Mouse (Mus musculus) brain, embryonic 14.5 days (tissue): Measurements from ENCODE around the gene Gm7697. TPM values are rescaled to one million over a fixed set of nuclear protein-coding genes. Genes with fewer than 3 reads are reported as not detected.
"Not testable (repeated sequence)": the region's sequence is repeated elsewhere in the genome, so short reads cannot be mapped to it uniquely, and the experiment has no call there.

Experiments
- DNase-seq: peaks from one replicate; pipeline ENCODE4 v3.0.0-alpha.2; 2011; ENCODE audit warnings: low read depth
- CTCF ChIP-seq: fragments of 200-500 bp; IDR thresholded peaks from 2 replicates; pipeline ENCODE4 v1.5.1; 2012; ENCODE audit warnings: inconsistent platforms, mild to moderate bottlenecking, moderate library complexity, borderline replicate concordance; ENCODE audit not compliant: insufficient read depth, insufficient read length; ENCODE audit errors: extremely low read depth
- polyA plus RNA-seq: library from polyadenylated mRNA; depleted of rRNA; stranded (reverse); fragments of >200 nt; gene quantifications from 2 replicates; pipeline ENCODE4 v1.2.3, GENCODE M21; 2012; rRNA removed

The Gm7697 gene
- 0.04 TPM in 2 replicates for polyA plus RNA-seq

GRCm38 (mm10) chr8:69522876-69523275 lies at the start of gene Gm7697:
TSS of gene Gm7697 (minus strand) at chr8:69522976.
- not testable (repeated sequence) for DNase-seq

GRCm38 (mm10) chr8:69551249-69551648 lies 28.5 kb upstream of the Gm7697 start:
- not testable (repeated sequence) for DNase-seq

- DNase-seq, result peak; percentile 71
- TF ChIP-seq CTCF, result peak; percentile 29; the same call in 1 of the 2 replicates
Observed at GRCm38 (mm10) chr8:69549556-69549955, 26.8 kb upstream of the Gm7697 start.

- not testable (repeated sequence) for DNase-seq
Observed at GRCm38 (mm10) chr8:69548114-69548513, 25.3 kb upstream of the Gm7697 start.

GRCm38 (mm10) chr8:69547208-69547607 lies 24.4 kb upstream of the Gm7697 start:
- DNase-seq, result peak; percentile 20

GRCm38 (mm10) chr8:69545020-69545419 lies 22.2 kb upstream of the Gm7697 start:
- peak; percentile 37 for DNase-seq

- DNase-seq, result not testable (repeated sequence)
Observed at GRCm38 (mm10) chr8:69544511-69544910, 21.7 kb upstream of the Gm7697 start.

GRCm38 (mm10) chr8:69543984-69544383 lies 21.2 kb upstream of the Gm7697 start:
- DNase-seq, result not testable (repeated sequence)

- DNase-seq, result peak; percentile 4
Observed at GRCm38 (mm10) chr8:69540764-69541163, 18.0 kb upstream of the Gm7697 start.

- peak; percentile 2 for DNase-seq
Observed at GRCm38 (mm10) chr8:69540331-69540730, 17.6 kb upstream of the Gm7697 start.

GRCm38 (mm10) chr8:69474946-69475345 lies 47.8 kb downstream of the Gm7697 start:
- peak; percentile 31 for DNase-seq

- DNase-seq, result not testable (repeated sequence)
Observed at GRCm38 (mm10) chr8:69453465-69453864, 69.3 kb downstream of the Gm7697 start, which contains the start of gene Gm9495. TSS of gene Gm9495 (minus strand) at chr8:69453565.

Other genes with a start within 250 kb of the Gm7697 start
- gene Gm9495, start 69.4 kb downstream of the Gm7697 start, polyA plus RNA-seq, result 0.09 and 0.12 TPM in 2 replicates
- 21.5 and 23.7 TPM in 2 replicates for gene Zfp868, start 102.6 kb upstream of the Gm7697 start, polyA plus RNA-seq
- gene Zfp964, start 131.5 kb upstream of the Gm7697 start, polyA plus RNA-seq, result 2.3 and 2.9 TPM in 2 replicates
- gene Zfp869, start 187.7 kb upstream of the Gm7697 start, polyA plus RNA-seq, result 13.5 and 14.3 TPM in 2 replicates
- gene Zfp963, start 227.0 kb upstream of the Gm7697 start, polyA plus RNA-seq, result 9.4 and 9.6 TPM in 2 replicates